Mouse (Mus musculus) forebrain, postnatal 0 days (tissue): ENCODE measurements around the gene Chst11. TPM values are rescaled to one million over a fixed set of nuclear protein-coding genes. Genes with fewer than 3 reads are reported as not detected.
A peak's percentile ranks its signal among the peaks of the same experiment; 100 is the strongest.

Experiments used
- ATAC-seq: fragments of 200-750 bp; cut with Nextera tagmentation; 2 replicates; pipeline ENCODE4 v1.8.0; 2017; ENCODE audit warnings: mild to moderate bottlenecking, moderate library complexity
- DNase-seq: peaks from one replicate; pipeline ENCODE4 v3.0.0-alpha.2; 2015
- H3K27ac ChIP-seq: fragments of 300-500 bp; sonication (generic); 2 replicates; pipeline ENCODE4 v1.5.1; 2014; ENCODE audit warnings: low read depth, mild to moderate bottlenecking, antibody characterized with exemption, low read length, moderate library complexity, mixed read lengths
- H3K27me3 ChIP-seq: fragments of 300-500 bp; sonication (generic); 2 replicates; pipeline ENCODE4 v1.6.1; 2014; ENCODE audit warnings: mild to moderate bottlenecking, low read length, mixed read lengths; ENCODE audit not compliant: insufficient read depth
- H3K36me3 ChIP-seq: fragments of 300-500 bp; sonication (generic); 2 replicates; pipeline ENCODE4 v1.6.1; 2014; ENCODE audit warnings: mild to moderate bottlenecking, moderate library complexity; ENCODE audit not compliant: insufficient read depth
- H3K4me1 ChIP-seq: fragments of 300-500 bp; sonication (generic); 2 replicates; pipeline ENCODE4 v1.6.1; 2014; ENCODE audit warnings: antibody characterized with exemption; ENCODE audit not compliant: insufficient read depth
- H3K4me2 ChIP-seq: fragments of 300-500 bp; sonication (generic); 2 replicates; pipeline ENCODE4 v1.6.1; 2014; ENCODE audit warnings: low read depth, mild to moderate bottlenecking, moderate library complexity
- H3K4me3 ChIP-seq: fragments of 300-500 bp; sonication (generic); 2 replicates; pipeline ENCODE4 v1.5.1; 2014; ENCODE audit warnings: low read depth, low read length, mixed read lengths
- H3K9ac ChIP-seq: fragments of 300-500 bp; sonication (generic); 2 replicates; pipeline ENCODE4 v1.6.1; 2014; ENCODE audit warnings: mild to moderate bottlenecking
- H3K9me3 ChIP-seq: fragments of 300-500 bp; sonication (generic); 2 replicates; pipeline ENCODE4 v1.6.1; 2016; ENCODE audit warnings: low read length
- CTCF ChIP-seq: sonication (generic); IDR thresholded peaks from 2 replicates; pipeline ENCODE4 v1.5.1; 2016; ENCODE audit warnings: antibody characterized with exemption, control low read depth, low read depth
- WGBS: fragments of 180-500 bp; shearing (Covaris S2); extraction: QIAGEN DNeasy Blood & Tissue Kit; methylation state at CpG from one replicate; pipeline ENCODE4 v1.1.7; 2014; 5-methylcytosine and 5-hydroxymethylcytosine counted together
- polyA plus RNA-seq: library from polyadenylated mRNA; unstranded; fragments of >200 nt; fragmentation: Nextera tagmentation; extraction: Ambion mirVana; gene quantifications from 2 replicates; pipeline ENCODE4 v1.2.1, GENCODE M21; 2015
- total RNA-seq: library from RNA; depleted of rRNA; stranded (reverse); fragments of >200 nt; gene quantifications from 2 replicates; pipeline ENCODE4 v1.2.3, GENCODE M21; 2014; rRNA removed

Chst11 gene
- total and polyA plus RNA-seq, 2 experiments from 2014 or later = 2.9 to 20.8 TPM

- no peaks in the 10 kb centered on the region for H3K27me3 ChIP-seq
- H3K36me3 ChIP-seq = no peaks in the 10 kb centered on the region
- no peaks in the 10 kb centered on the region for H3K9me3 ChIP-seq
- no peak overlapping the region for H3K4me2 ChIP-seq
- no peak overlapping the region for H3K27ac ChIP-seq
- H3K9ac ChIP-seq = no peak overlapping the region
- ATAC-seq (no peak), DNase-seq (no peak)
- 92% methylated on average over 4 of the region's 4 CpGs for WGBS
- no peak for TF ChIP-seq CTCF
- no peaks in the 10 kb centered on the region for H3K4me1 ChIP-seq
- H3K4me3 ChIP-seq = no peak overlapping the region
These were observed 243.3 kb downstream of the Chst11 start for GRCm38 (mm10) chr10:83228626-83229025.

GRCm38 (mm10) chr10:83233967-83234366 is 248.7 kb downstream of the Chst11 start:
- no peaks in the 10 kb centered on the region for H3K9me3 ChIP-seq
- H3K36me3 ChIP-seq = no peaks in the 10 kb centered on the region
- DNase-seq (no peak), ATAC-seq (no peak)
- no peaks in the 10 kb centered on the region for H3K27me3 ChIP-seq
- TF ChIP-seq CTCF = no peak
- WGBS = 91% methylated on average over 3 of the region's 3 CpGs
- no peak overlapping the region for H3K27ac ChIP-seq
- H3K4me1 ChIP-seq = no peaks in the 10 kb centered on the region
- H3K4me3 ChIP-seq = no peak overlapping the region
- H3K9ac ChIP-seq = no peak overlapping the region
- no peak overlapping the region for H3K4me2 ChIP-seq

- no peak overlapping the region for H3K4me2 ChIP-seq
- WGBS = 34% methylated on average over 4 of the region's 4 CpGs
- no peak overlapping the region for H3K4me3 ChIP-seq
- H3K9me3 ChIP-seq = no peaks in the 10 kb centered on the region
- H3K9ac ChIP-seq = no peak overlapping the region
- no peaks in the 10 kb centered on the region for H3K27me3 ChIP-seq
- ATAC-seq (no peak), DNase-seq (no peak)
- no peaks in the 10 kb centered on the region for H3K36me3 ChIP-seq
- no peak overlapping the region for H3K27ac ChIP-seq
- no peak for TF ChIP-seq CTCF
- no peaks in the 10 kb centered on the region for H3K4me1 ChIP-seq
These were observed 249.1 kb downstream of the Chst11 start for GRCm38 (mm10) chr10:83234391-83234790.

- no peaks in the 10 kb centered on the region for H3K4me1 ChIP-seq
- H3K27me3 ChIP-seq = no peaks in the 10 kb centered on the region
- no peak for TF ChIP-seq CTCF
- peak; percentile 85 for ATAC-seq
- no peak overlapping the region for H3K9ac ChIP-seq
- 22% methylated on average over 11 of the region's 11 CpGs for WGBS
- peaks cover 4% of the 10 kb centered on the region; the same call in 1 of the 2 replicates for H3K36me3 ChIP-seq
- no peak overlapping the region for H3K4me2 ChIP-seq
- no peak overlapping the region for H3K4me3 ChIP-seq
- H3K27ac ChIP-seq = no peak overlapping the region
- H3K9me3 ChIP-seq = no peaks in the 10 kb centered on the region
- DNase-seq = peak; percentile 55
These were observed 256.9 kb downstream of the Chst11 start for GRCm38 (mm10) chr10:83242106-83242686.

GRCm38 (mm10) chr10:83244131-83244530 is 258.8 kb downstream of the Chst11 start:
- 81% methylated on average over 6 of the region's 6 CpGs for WGBS
- no peaks in the 10 kb centered on the region for H3K9me3 ChIP-seq

More at GRCm38 (mm10) chr10:83244131-83244530, 258.8 kb downstream of the Chst11 start:
- peaks cover 4% of the 10 kb centered on the region; the same call in 1 of the 2 replicates for H3K36me3 ChIP-seq
- no peaks in the 10 kb centered on the region for H3K27me3 ChIP-seq
- no peak overlapping the region for H3K9ac ChIP-seq
- DNase-seq (no peak), ATAC-seq (no peak)
- H3K4me3 ChIP-seq = no peak overlapping the region
- no peak overlapping the region for H3K4me2 ChIP-seq
- TF ChIP-seq CTCF = no peak
- H3K27ac ChIP-seq = no peak overlapping the region
- no peaks in the 10 kb centered on the region for H3K4me1 ChIP-seq

Other genes with a start within 250 kb of the Chst11 start
- 69.2 and 78.1 TPM in 2 replicates for gene Nfyb, start 221.4 kb upstream of the Chst11 start, total RNA-seq
- 32.4 and 34.2 TPM in 2 replicates for gene Nfyb, start 221.4 kb upstream of the Chst11 start, polyA plus RNA-seq
- 96.3 and 108 TPM in 2 replicates for gene Txnrd1, start 151.5 kb upstream of the Chst11 start, total RNA-seq
- gene Txnrd1, start 151.5 kb upstream of the Chst11 start, polyA plus RNA-seq = 74.5 and 81.5 TPM in 2 replicates
- 1.4 TPM in 2 replicates for gene Eid3, start 118.9 kb upstream of the Chst11 start, total RNA-seq
- 0.14 and 0.30 TPM in 2 replicates for gene Eid3, start 118.9 kb upstream of the Chst11 start, polyA plus RNA-seq